Mouse (Mus musculus) left cerebral cortex, postnatal 25 days (tissue): ENCODE data around the gene Cryaa. TPM values are rescaled to one million over a fixed set of nuclear protein-coding genes. Genes with fewer than 3 reads are reported as not detected.
A peak's percentile ranks its signal among the peaks of the same experiment; 100 is the strongest.

Experiments used
- DNase-seq, 2 experiments: peaks; one replicate each; pipeline ENCODE4 v3.0.0; 2022; ENCODE audit warnings: low spot score in 2 of 2, mixed read lengths in 1 of 2
- intact Hi-C: fragments of 180-260 bp; cut with DNase I; formaldehyde crosslinking; loops from one replicate; pipeline ENCODE4 v1.15.1; 2025
- total RNA-seq, 2 experiments: library from RNA; stranded (reverse); gene quantifications; 2 replicates each; pipeline ENCODE4 v1.2.3; 2021

Gene Cryaa
- not detected for total RNA-seq

- DNase-seq: no peak
- intact Hi-C loops: no loop called here
Observed at GRCm38 (mm10) chr17:31677507-31677906, at the start of gene Cryaa. Gene Cryaa (plus strand): TSS chr17:31677807.

- intact Hi-C loops: no loop called here
- no peak for DNase-seq
Observed at GRCm38 (mm10) chr17:31627961-31628360, 49.6 kb upstream of the Cryaa start.

- intact Hi-C loops: no loop called here
- DNase-seq: no peak
Observed at GRCm38 (mm10) chr17:31631081-31631800, 46.4 kb upstream of the Cryaa start.

- intact Hi-C loops: no loop called here
- peak in 1 of 2 experiments; percentile 14 for DNase-seq
Observed at GRCm38 (mm10) chr17:31633007-31633406, 44.6 kb upstream of the Cryaa start.

GRCm38 (mm10) chr17:31634896-31635295 is 42.7 kb upstream of the Cryaa start:
- no peak for DNase-seq
- intact Hi-C loops: no loop called here

- no peak for DNase-seq
- intact Hi-C loops: no loop called here
Observed at GRCm38 (mm10) chr17:31635781-31636180, 41.8 kb upstream of the Cryaa start.

- DNase-seq: no peak
- intact Hi-C loops: no loop called here
Observed at GRCm38 (mm10) chr17:31636277-31636941, 41.2 kb upstream of the Cryaa start.

- peak; percentile 62 for DNase-seq
- intact Hi-C loops: no loop called here
Observed at GRCm38 (mm10) chr17:31636942-31637811, 40.4 kb upstream of the Cryaa start, which contains the start of gene Cbs. Gene Cbs (minus strand): TSS chr17:31637238.

- intact Hi-C loops: no loop called here
- DNase-seq: peak; percentile 56 to 68
Observed at GRCm38 (mm10) chr17:31637866-31638570, 39.6 kb upstream of the Cryaa start.

- DNase-seq: peak in 1 of 2 experiments; percentile 38
Observed at GRCm38 (mm10) chr17:31639651-31640050, 38.0 kb upstream of the Cryaa start.

GRCm38 (mm10) chr17:31642331-31642730 is 35.3 kb upstream of the Cryaa start:
- intact Hi-C loops: no loop called here
- no peak for DNase-seq

More at GRCm38 (mm10) chr17:31639651-31640050, 38.0 kb upstream of the Cryaa start:
- intact Hi-C loops: no loop called here

GRCm38 (mm10) chr17:31642913-31643312 is 34.7 kb upstream of the Cryaa start:
- DNase-seq: no peak
- intact Hi-C loops: no loop called here

- intact Hi-C loops: no loop called here
Observed at GRCm38 (mm10) chr17:31646199-31647002, 31.2 kb upstream of the Cryaa start.

GRCm38 (mm10) chr17:31652152-31652551 is 25.5 kb upstream of the Cryaa start:
- intact Hi-C loops: no loop called here
- no peak for DNase-seq

More at GRCm38 (mm10) chr17:31646199-31647002, 31.2 kb upstream of the Cryaa start:
- no peak for DNase-seq

- intact Hi-C loops: no loop called here
- no peak for DNase-seq
Observed at GRCm38 (mm10) chr17:31653277-31653676, 24.3 kb upstream of the Cryaa start.

- intact Hi-C loops: loop anchor here (5.0 kb wide), 1 partner anchor 143 kb away; no protein-coding TSS in a partner anchor
- no peak for DNase-seq
Observed at GRCm38 (mm10) chr17:31655366-31655765, 22.2 kb upstream of the Cryaa start.

GRCm38 (mm10) chr17:31656682-31657081 is 20.9 kb upstream of the Cryaa start:
- no peak for DNase-seq
- intact Hi-C loops: loop anchor here (5.0 kb wide), 1 partner anchor 144 kb away; no protein-coding TSS in a partner anchor

- intact Hi-C loops: loop anchor here (5.0 kb wide), 1 partner anchor 145 kb away; no protein-coding TSS in a partner anchor
- DNase-seq: no peak
Observed at GRCm38 (mm10) chr17:31657141-31657983, 20.2 kb upstream of the Cryaa start.
